Mouse (Mus musculus): Measurements from ENCODE around the gene Slc35a2.

- TF ChIP-seq CTCF (IDR thresholded peaks at IDR 0.05; ENCODE audit: control insufficient read depth, insufficient read depth, insufficient read length) (no peak), MAX (IDR thresholded peaks at IDR 0.05) (no peak), USF1 (IDR thresholded peaks at IDR 0.05; ENCODE audit: low read depth) (no peak)
These were observed 23.9 kb downstream of the Slc35a2 start, which contains the start of gene Gm10491 for GRCm38 (mm10) chrX:7907735-7908134.
